Mouse (Mus musculus) urinary bladder, postnatal 0 days (tissue): ENCODE measurements around the gene Tnks2. TPM values are rescaled to one million over a fixed set of nuclear protein-coding genes. Genes with fewer than 3 reads are reported as not detected.

Experiments
- polyA plus RNA-seq: library from polyadenylated mRNA; unstranded; fragments of >200 nt; fragmentation: Nextera tagmentation; extraction: Ambion mirVana; gene quantifications from 2 replicates; pipeline ENCODE4 v1.2.1, GENCODE M21; 2015

Tnks2 gene
- polyA plus RNA-seq = 23.5 and 25.4 TPM in 2 replicates

GRCm38 (mm10) chr19:36833788-36834531 is at the start of gene Tnks2:
Tnks2 (plus strand) TSS chr19:36834232.

GRCm38 (mm10) chr19:36919466-36919865 is 85.4 kb downstream of the Tnks2 start, which contains the start of gene Fgfbp3:
Fgfbp3 (minus strand) TSS chr19:36919615.

GRCm38 (mm10) chr19:36925671-36926552 is 91.9 kb downstream of the Tnks2 start, which contains the start of gene Btaf1:
Btaf1 (plus strand) TSS chr19:36926079.

Other genes with a start within 250 kb of the Tnks2 start
- 26.8 and 29.3 TPM in 2 replicates for gene Ppp1r3c, start 97.6 kb upstream of the Tnks2 start, polyA plus RNA-seq
- gene Fgfbp3, start 85.4 kb downstream of the Tnks2 start, polyA plus RNA-seq = 2.3 and 3.3 TPM in 2 replicates
- gene Btaf1, start 91.8 kb downstream of the Tnks2 start, polyA plus RNA-seq = 4.1 and 4.3 TPM in 2 replicates